Mouse (Mus musculus): ENCODE measurements around the gene Gnai1. TPM values are rescaled to one million over a fixed set of nuclear protein-coding genes. Genes with fewer than 3 reads are reported as not detected.

Gnai1 gene
- not detected in 4 replicates for total RNA-seq (2023)

GRCm38 (mm10) chr5:18360281-18360819 is at the start of gene Gnai1:
TSS of gene Gnai1 (minus strand) at chr5:18360355.

